Mouse (Mus musculus) lung, postnatal 4 days (tissue): Measurements from ENCODE around the gene AW549877.

Source experiments
- DNase-seq, 2 experiments: peaks; one replicate each; pipeline ENCODE4 v3.0.0; 2021

Gene AW549877

DNA sequence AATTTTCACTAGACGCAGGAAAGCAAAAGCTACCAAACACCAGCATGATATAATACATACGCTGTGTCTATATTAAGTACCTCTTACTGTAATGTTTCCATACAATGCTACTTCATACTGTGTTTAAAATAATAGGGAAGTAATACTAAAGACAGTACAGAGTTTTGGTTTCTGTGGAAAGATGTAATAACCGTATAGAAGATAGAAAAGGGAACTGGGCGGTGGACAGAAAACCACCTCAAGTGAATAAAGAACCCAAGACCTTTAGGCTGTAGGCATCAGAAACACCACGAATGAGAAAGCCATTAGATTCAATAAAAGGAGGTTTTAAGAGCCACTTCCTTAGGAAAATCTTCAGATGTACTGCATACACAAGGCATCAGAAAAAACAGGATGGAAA lies 12.8 kb downstream of the AW549877 start:
- DNase-seq: no peak

DNA sequence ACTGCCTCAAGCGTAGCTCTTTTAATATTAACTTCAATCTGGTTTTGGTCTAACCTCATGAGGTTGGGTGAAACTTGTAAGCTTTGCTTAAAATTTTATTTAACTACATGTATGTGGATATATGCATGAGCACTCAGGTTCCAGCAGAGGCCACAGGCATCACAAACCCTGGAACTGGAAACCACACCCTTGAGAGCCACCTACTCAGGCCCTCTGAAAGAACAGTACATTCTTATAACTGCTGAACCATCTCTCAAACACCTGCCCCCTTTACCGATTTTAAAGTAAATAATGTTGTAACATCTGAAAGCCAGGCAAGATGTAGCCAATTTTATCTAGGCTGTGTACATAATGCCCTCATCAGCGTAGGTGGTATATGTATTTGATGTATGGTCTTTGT lies 15.7 kb downstream of the AW549877 start:
- no peak for DNase-seq

DNA sequence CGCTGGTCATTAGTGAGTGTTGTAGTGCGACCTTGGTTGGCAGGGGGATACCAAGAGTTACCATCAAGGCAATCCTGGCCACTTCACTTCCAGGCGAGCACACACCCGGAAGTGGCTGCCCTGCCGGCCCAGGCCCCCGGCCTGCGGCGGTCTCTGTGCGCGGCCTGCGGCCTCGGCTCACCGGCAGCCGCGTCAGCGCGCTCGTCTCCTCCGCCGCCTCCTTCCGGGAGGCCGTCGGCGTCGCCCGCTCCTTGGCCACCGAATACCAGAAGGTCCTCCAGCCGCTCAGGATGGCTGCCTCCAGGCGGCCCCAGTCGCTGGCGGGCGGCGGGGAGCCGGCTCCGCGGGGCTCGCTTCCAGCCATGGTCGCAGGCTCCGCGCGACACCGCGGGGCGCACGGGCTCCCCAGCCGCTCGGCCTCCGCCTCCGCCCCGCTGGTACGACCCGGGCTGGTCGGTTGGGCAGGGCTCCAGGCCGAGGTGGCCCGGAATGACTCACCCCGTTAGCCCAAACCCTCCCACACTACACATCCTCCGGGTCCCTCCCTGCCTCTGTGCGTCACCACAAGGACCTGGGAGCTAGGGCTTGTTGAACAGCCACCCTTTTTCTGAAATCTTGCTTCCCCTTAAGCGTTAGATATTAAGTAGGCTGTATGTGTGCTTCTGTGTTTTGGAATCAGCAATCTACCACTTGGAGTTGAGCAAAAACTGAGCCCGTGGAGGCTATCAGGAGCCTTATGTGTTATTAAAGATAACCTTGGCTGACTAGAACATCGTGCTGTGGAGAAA lies 16.3 kb downstream of the AW549877 start, which contains the start of gene Fbxo4:
TSS of gene Fbxo4 (minus strand) at position 513 of the 788 bp plus-strand sequence.
- DNase-seq: peak; percentile 88 to 92

GRCm38 (mm10) chr15:3978279-3978678 lies 17.3 kb downstream of the AW549877 start:
- DNase-seq: no peak

- no peak for DNase-seq
Measured at GRCm38 (mm10) chr15:3973300-3973699, 22.2 kb downstream of the AW549877 start.

GRCm38 (mm10) chr15:3970193-3970592 lies 25.4 kb downstream of the AW549877 start:
- DNase-seq: no peak

GRCm38 (mm10) chr15:3969743-3970142 lies 25.8 kb downstream of the AW549877 start:
- DNase-seq: no peak

DNA sequence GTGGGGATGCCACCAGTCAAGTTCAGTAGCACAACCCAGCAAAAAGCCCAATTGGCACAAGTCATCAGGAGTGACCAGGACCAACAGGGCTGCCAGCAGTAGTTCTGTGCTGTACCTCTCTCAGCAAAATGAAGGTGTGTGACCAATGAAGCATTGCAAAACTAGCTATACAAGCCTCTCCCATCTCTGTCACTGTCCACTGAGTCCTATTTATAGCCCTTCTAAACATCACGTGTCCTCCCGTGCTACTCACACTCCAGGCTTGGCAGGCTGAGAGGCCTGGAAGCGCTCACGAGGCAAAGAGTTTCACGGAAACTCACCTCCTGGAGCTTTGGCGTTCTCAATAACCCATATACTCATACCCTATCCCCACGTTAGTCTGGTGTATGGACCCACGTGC lies 33.3 kb downstream of the AW549877 start:
- DNase-seq: no peak

GRCm38 (mm10) chr15:3960094-3960493 lies 35.5 kb downstream of the AW549877 start:
- no peak for DNase-seq

- DNase-seq: peak; percentile 22 to 63
Measured at GRCm38 (mm10) chr15:3957982-3958381, 37.6 kb downstream of the AW549877 start.

DNA sequence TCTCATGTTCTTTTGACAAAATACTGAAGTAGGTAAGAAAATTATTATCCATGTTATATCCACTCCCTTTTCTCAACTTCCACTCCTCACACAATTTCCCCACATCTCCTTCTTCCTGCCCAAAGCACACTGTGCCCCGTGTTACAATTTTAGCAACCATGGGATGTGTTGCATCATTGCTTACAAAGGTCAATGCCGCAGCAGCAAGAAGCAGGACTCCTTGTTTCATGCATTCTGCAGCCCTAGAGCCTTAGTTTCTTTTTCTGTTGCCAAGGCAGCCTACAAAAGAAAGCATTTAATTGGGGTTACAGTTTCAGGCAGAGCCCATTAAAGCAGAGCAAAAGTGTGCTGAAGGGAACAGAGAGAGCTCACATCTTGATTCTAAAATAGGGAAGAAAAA lies 40.6 kb downstream of the AW549877 start:
- DNase-seq: no peak

GRCm38 (mm10) chr15:3938132-3938531 lies 57.4 kb downstream of the AW549877 start:
- DNase-seq: no peak

DNA sequence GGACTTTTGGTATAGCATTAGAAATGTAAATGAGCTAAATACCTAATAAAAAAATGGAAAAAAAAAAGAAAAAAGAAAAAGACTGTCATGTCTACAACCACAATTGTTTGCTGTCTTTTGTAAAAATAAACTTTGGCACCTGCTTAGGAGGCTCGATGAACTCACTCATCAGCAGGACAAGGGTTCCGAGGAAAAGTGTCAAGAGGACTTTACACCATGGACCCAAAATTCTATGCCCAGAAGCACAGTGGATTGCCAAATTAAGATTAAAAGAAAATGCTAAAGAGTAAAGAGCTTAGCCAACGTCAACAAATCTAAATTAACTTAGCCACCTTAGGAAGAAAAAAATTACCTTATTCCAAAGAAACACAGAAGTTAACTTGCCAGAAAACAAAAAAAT lies 59.5 kb downstream of the AW549877 start:
- DNase-seq: no peak

- no peak for DNase-seq
Measured at GRCm38 (mm10) chr15:3933466-3933865, 62.1 kb downstream of the AW549877 start.
